In the genomic region with DNA sequence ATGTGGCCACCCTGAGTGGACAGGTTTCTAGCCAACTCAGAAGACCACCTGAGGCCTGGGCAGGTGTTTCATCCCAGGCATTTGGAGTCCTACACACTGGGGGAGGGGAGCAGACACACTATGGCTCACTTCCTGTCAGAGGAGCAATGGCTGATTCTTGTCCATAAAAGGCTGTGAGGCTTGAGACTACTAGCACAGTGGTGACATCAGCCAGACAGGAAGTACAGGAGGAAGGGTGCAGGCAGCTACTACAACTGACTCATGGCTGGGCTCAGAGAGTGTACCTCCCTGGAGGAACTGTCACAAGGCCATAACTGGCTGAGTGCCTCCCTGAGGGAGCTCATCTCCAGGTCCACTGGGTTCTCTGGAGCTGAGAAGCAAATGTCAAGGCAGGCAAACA, we compare ENCODE assay signal across 8 mouse cellular contexts. TPM values are rescaled to one million over a fixed set of nuclear protein-coding genes. Genes with fewer than 3 reads are reported as not detected.
DNase-seq lines count a peak whose midpoint lies in the region; ATAC-seq and TF ChIP-seq lines count a peak whose summit lies in the region.

No protein-coding gene starts in this region.

- peaks cover 96% of the 10 kb centered on the region for H3K4me1 ChIP-seq in heart, embryonic 10.5 days
- H3K4me1 ChIP-seq in kidney, embryonic 14.5 days (ENCODE audit: control insufficient read depth, insufficient read depth, low read length), result peaks cover 38% of the 10 kb centered on the region
- peaks cover 45% of the 10 kb centered on the region for H3K4me1 ChIP-seq in lung, postnatal 0 days (ENCODE audit: insufficient read depth, low read depth, low read length)

- no peak overlapping the region for H3K9ac ChIP-seq in kidney, embryonic 14.5 days (ENCODE audit: low read depth, low read length)
- H3K9ac ChIP-seq in lung, postnatal 0 days (replicated peaks; ENCODE audit: low read depth), result no peak overlapping the region

- H3K9me3 ChIP-seq in heart, embryonic 10.5 days, result no peaks in the 10 kb centered on the region
- H3K9me3 ChIP-seq in kidney, embryonic 14.5 days (ENCODE audit: control insufficient read depth, low read length), result no peaks in the 10 kb centered on the region
- no peaks in the 10 kb centered on the region for H3K9me3 ChIP-seq in lung, postnatal 0 days (ENCODE audit: low read length)

- peak; percentile 94 for TF ChIP-seq EP300 in lung, postnatal 0 days (IDR thresholded peaks at IDR 0.05)

- peaks cover 67% of the 10 kb centered on the region for H3K36me3 ChIP-seq in heart, embryonic 10.5 days
- H3K36me3 ChIP-seq in kidney, embryonic 14.5 days (ENCODE audit: control insufficient read depth, insufficient read depth, low read length), result peaks cover 71% of the 10 kb centered on the region
- peaks cover 36% of the 10 kb centered on the region; the same call in 1 of the 2 replicates for H3K36me3 ChIP-seq in lung, postnatal 0 days (ENCODE audit: insufficient read depth, low read length)

- no peaks in the 10 kb centered on the region for H3K27me3 ChIP-seq in heart, embryonic 10.5 days (ENCODE audit: insufficient read depth, poor library complexity, severe bottlenecking)
- H3K27me3 ChIP-seq in kidney, embryonic 14.5 days (ENCODE audit: control insufficient read depth, insufficient read depth, low read length), result no peaks in the 10 kb centered on the region
- H3K27me3 ChIP-seq in lung, postnatal 0 days (replicated peaks; ENCODE audit: insufficient read depth, low read length), result no peaks in the 10 kb centered on the region

- peak overlapping the region; percentile 95 for H3K27ac ChIP-seq in heart, embryonic 10.5 days
- H3K27ac ChIP-seq in kidney, embryonic 14.5 days (ENCODE audit: low read depth, low read length), result peak overlapping the region; percentile 94
- peak overlapping the region; percentile 91 for H3K27ac ChIP-seq in lung, postnatal 0 days (ENCODE audit: low read length)

- H3K4me2 ChIP-seq in kidney, embryonic 14.5 days (replicated peaks; ENCODE audit: low read depth, low read length), result no peak overlapping the region
- 0 out of 2 replicates have a peak overlapping the region, but pooled peaks have one; percentile 3 for H3K4me2 ChIP-seq in lung, postnatal 0 days (replicated peaks; ENCODE audit: low read depth, low read length)

- ATAC-seq in kidney, embryonic 14.5 days (ENCODE audit: low FRiP score, low TSS enrichment), result peak; percentile 54
- ATAC-seq in lung, postnatal 0 days, result peak; percentile 85

- 0 out of 2 replicates have a peak overlapping the region, but pooled peaks have one; percentile 15 for H3K4me3 ChIP-seq in heart, embryonic 10.5 days
- no peak overlapping the region for H3K4me3 ChIP-seq in kidney, embryonic 14.5 days (ENCODE audit: low read length)
- no peak overlapping the region for H3K4me3 ChIP-seq in lung, postnatal 0 days (ENCODE audit: low read depth, low read length)

- peak; percentile 55 for DNase-seq in embryo, embryonic 10 days (ENCODE audit: low spot score)
- DNase-seq in embryo, embryonic 9.5 days (ENCODE audit: extremely low spot score), result no peak
- peak; percentile 59 for DNase-seq in A20 (ENCODE audit: low read depth, low spot score)
- DNase-seq in adrenal gland, adult 8-10 months, result peak; percentile 92
- DNase-seq in heart, embryonic 10.5 days (ENCODE audit: low spot score), result peak; percentile 86
- DNase-seq in lung, postnatal 0 days (ENCODE audit: low spot score), result peak; percentile 97
- peak; percentile 35 for DNase-seq in testis, postnatal 14 days (ENCODE audit: low spot score)

- TF ChIP-seq CTCF in lung, postnatal 0 days (IDR thresholded peaks at IDR 0.05), result no peak

RNA-seq across cellular contexts. Expression of a gene that starts 41.5 kb away (rescaled TPM):
- 100 to 1,000 TPM; 304 to 366 (median 340) TPM for total RNA-seq in adrenal gland, adult 8-10 months (2022)
- polyA plus RNA-seq in heart, embryonic 10.5 days (2016; fragmentation: Nextera tagmentation; extraction: Ambion mirVana), result 34.5 and 37.5 TPM in 2 replicates
- polyA plus RNA-seq in kidney, embryonic 14.5 days (2014; fragmentation: Nextera tagmentation; extraction: Ambion mirVana), result 43.8 and 72.3 TPM in 2 replicates
- polyA plus RNA-seq in lung, postnatal 0 days (2015; fragmentation: Nextera tagmentation; extraction: Ambion mirVana), result 59.3 and 67.3 TPM in 2 replicates

RNA-seq across cellular contexts. Expression of a gene that starts 43.7 kb away (rescaled TPM):
- under 1 TPM; 0.14 to 0.43 (median 0.15) TPM for total RNA-seq in adrenal gland, adult 8-10 months (2022)
- polyA plus RNA-seq in heart, embryonic 10.5 days (2016; fragmentation: Nextera tagmentation; extraction: Ambion mirVana), result 0.16 and 0.52 TPM in 2 replicates
- polyA plus RNA-seq in kidney, embryonic 14.5 days (2014; fragmentation: Nextera tagmentation; extraction: Ambion mirVana), result not detected in 2 replicates
- polyA plus RNA-seq in lung, postnatal 0 days (2015; fragmentation: Nextera tagmentation; extraction: Ambion mirVana), result 0.06 and 0.26 TPM in 2 replicates
